Mouse (Mus musculus) lung, postnatal 14 days (tissue): Measurements from ENCODE around the gene Cutc.
A peak's percentile ranks its signal among the peaks of the same experiment; 100 is the strongest.

Experiments
- DNase-seq: peaks from one replicate; pipeline ENCODE4 v3.0.0; 2021

Gene Cutc

GRCm38 (mm10) chr19:43754237-43754636 lies 1.4 kb downstream of the Cutc start:
- DNase-seq, result no peak

GRCm38 (mm10) chr19:43754872-43755271 lies 2.1 kb downstream of the Cutc start:
- no peak for DNase-seq

GRCm38 (mm10) chr19:43760504-43760903 lies 7.7 kb downstream of the Cutc start:
- peak; percentile 85 for DNase-seq

GRCm38 (mm10) chr19:43761543-43762256 lies 8.9 kb downstream of the Cutc start:
- no peak for DNase-seq

GRCm38 (mm10) chr19:43762410-43762809 lies 9.6 kb downstream of the Cutc start:
- no peak for DNase-seq

- DNase-seq, result no peak
Measured at GRCm38 (mm10) chr19:43766451-43766850, 13.7 kb downstream of the Cutc start.

- DNase-seq, result no peak
Measured at GRCm38 (mm10) chr19:43767549-43768322, 14.9 kb downstream of the Cutc start.

GRCm38 (mm10) chr19:43769366-43769960 lies 16.7 kb downstream of the Cutc start:
- DNase-seq, result no peak

GRCm38 (mm10) chr19:43770584-43770983 lies 17.8 kb downstream of the Cutc start:
- DNase-seq, result no peak

- no peak for DNase-seq
Measured at GRCm38 (mm10) chr19:43771499-43771969, 18.7 kb downstream of the Cutc start.

GRCm38 (mm10) chr19:43772311-43772710 lies 19.5 kb downstream of the Cutc start:
- DNase-seq, result no peak

GRCm38 (mm10) chr19:43775433-43775832 lies 22.6 kb downstream of the Cutc start:
- DNase-seq, result no peak

GRCm38 (mm10) chr19:43776561-43776960 lies 23.8 kb downstream of the Cutc start:
- DNase-seq, result no peak

GRCm38 (mm10) chr19:43777308-43777707 lies 24.5 kb downstream of the Cutc start:
- no peak for DNase-seq

GRCm38 (mm10) chr19:43780391-43780790 lies 27.6 kb downstream of the Cutc start:
- no peak for DNase-seq

GRCm38 (mm10) chr19:43781980-43782379 lies 29.2 kb downstream of the Cutc start, which contains the start of gene Abcc2:
Gene Abcc2 (plus strand): TSS chr19:43782192.
- no peak for DNase-seq

- no peak for DNase-seq
Measured at GRCm38 (mm10) chr19:43784761-43785160, 32.0 kb downstream of the Cutc start.

- no peak for DNase-seq
Measured at GRCm38 (mm10) chr19:43786249-43787026, 33.6 kb downstream of the Cutc start.

- DNase-seq, result no peak
Measured at GRCm38 (mm10) chr19:43789817-43790216, 37.0 kb downstream of the Cutc start.

- DNase-seq, result no peak
Measured at GRCm38 (mm10) chr19:43792537-43792936, 39.7 kb downstream of the Cutc start.

GRCm38 (mm10) chr19:43793951-43794350 lies 41.2 kb downstream of the Cutc start:
- DNase-seq, result no peak

GRCm38 (mm10) chr19:43795511-43795910 lies 42.7 kb downstream of the Cutc start:
- no peak for DNase-seq

- DNase-seq, result no peak
Measured at GRCm38 (mm10) chr19:43797216-43797615, 44.4 kb downstream of the Cutc start.
